Mouse (Mus musculus) heart, postnatal 14 days (tissue): ENCODE data around the gene Eif2b3. TPM values are rescaled to one million over a fixed set of nuclear protein-coding genes. Genes with fewer than 3 reads are reported as not detected.

Experiments used
- DNase-seq, 2 experiments: peaks; one replicate each; pipeline ENCODE4 v3.0.0; 2021 to 2022
- intact Hi-C: fragments of 180-260 bp; cut with DNase I; formaldehyde crosslinking; loops from one replicate; pipeline ENCODE4 v1.15.1; 2025
- total RNA-seq, 2 experiments: library from RNA; stranded (reverse); gene quantifications; 2 replicates each; pipeline ENCODE4 v1.2.3; 2021

The Eif2b3 gene
- total RNA-seq, 2 experiments from 2014 or later = 14.9 to 15.5 TPM

DNA sequence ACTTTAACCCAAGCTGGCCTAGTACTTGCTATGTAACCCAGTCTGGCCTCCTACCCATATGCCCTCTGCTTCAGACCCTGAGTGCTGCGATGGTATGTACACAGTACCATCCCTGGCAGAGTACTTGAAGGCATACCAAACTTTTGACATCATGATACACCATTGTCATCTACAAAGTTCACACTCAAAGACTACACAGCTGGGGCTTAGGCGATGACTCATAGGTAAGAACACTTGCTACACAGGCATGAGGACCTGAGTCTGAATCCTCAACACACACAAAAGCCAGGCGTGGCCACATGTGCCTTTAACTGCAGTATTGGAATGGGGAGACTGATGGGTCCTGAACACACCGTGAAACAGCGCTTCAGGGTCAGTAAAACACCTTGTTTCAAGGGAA lies 52.0 kb downstream of the Eif2b3 start:
- intact Hi-C loops = no loop called here
- no peak for DNase-seq

DNA sequence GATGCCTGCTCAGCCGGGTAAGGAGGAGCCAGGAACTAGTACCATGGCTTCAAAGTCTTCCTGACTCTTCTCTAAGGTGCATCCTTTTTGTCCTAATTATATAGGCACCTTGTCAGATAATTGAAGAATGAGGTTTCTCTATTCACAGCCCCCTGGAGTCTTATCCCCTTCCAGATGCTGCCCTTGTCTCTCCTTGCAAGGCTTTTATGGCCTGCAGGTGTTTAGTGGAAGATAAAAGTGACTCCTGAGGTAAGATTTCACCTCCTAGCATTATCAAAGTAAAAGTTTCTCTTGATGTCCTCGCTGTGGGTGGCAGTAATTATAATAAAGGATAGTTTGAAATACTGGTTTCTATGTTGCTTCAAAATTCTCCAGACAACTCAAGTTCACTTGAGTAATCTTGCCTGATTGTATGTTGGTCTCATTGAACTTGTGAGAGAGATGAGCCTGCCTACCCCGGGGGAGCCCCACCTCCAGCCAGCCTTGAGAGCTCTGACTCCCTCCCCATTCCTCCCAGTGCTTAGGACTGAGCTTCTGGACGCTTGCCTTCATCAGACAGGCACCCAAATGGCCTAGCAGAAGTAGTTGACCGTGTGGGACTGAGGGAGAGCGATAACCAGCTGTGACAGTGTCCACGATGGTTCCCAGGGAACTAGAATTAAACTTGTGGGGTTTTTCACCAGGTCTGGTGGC lies 68.9 kb downstream of the Eif2b3 start:
- intact Hi-C loops = no loop called here
- DNase-seq = no peak

DNA sequence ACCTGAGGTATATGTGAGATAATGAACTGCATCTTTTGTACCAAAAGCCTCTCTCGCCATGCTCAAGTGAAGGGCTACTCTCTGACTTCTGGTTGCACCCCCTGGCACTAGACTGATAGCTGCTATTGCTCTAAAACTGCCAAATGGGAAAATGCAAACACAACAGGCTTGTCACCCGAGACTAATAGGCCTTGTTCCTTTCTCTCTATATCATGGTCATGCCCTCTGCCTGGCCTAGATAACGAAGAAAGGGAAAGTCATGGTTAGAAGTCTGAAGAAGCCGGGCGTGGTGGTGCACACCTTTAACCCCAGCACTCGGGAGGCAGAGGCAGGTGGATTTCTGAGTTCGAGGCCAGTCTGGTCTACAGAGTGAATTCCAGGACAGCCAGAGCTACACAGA lies 71.4 kb downstream of the Eif2b3 start:
- intact Hi-C loops = no loop called here

DNA sequence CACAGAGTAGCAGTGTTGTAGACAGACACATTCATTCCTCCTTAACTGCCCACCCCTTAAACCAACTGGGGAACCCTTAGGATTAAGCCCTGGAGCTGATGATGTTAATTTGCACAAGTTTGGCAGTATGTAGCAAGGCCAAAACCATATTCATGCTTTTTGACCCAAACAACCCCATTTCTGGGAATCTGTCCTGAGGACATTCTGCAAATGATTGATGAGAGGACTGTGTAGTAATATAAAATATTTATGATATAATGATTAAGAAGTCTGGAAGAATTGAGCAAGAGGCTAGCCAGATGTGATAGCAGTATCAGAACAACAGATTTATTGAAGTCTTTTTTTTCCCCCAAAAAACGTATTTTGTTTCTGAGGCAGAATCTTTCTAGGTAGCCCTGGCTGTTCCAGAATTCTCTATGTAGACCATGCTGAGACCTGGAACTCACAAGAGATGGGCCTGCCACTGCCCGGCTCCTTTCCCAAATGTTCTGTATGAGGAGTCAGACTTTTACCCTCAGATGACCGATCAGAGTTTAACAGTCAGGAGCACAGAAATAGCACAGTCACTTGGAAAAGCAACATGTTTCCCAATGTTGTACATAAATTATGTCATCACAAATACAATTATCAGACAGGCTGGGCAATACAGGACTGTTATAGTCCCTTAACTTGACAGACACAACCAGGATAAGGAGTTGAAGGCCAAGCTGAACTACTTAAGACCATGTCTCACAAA lies 75.6 kb downstream of the Eif2b3 start:
- intact Hi-C loops = loop anchor here (5.0 kb wide), 2 partner anchors 77 to 92 kb away; partner anchors contain the start of gene Eif2b3

More for the DNA sequence above, 71.4 kb downstream of the Eif2b3 start:
- no peak for DNase-seq

DNA sequence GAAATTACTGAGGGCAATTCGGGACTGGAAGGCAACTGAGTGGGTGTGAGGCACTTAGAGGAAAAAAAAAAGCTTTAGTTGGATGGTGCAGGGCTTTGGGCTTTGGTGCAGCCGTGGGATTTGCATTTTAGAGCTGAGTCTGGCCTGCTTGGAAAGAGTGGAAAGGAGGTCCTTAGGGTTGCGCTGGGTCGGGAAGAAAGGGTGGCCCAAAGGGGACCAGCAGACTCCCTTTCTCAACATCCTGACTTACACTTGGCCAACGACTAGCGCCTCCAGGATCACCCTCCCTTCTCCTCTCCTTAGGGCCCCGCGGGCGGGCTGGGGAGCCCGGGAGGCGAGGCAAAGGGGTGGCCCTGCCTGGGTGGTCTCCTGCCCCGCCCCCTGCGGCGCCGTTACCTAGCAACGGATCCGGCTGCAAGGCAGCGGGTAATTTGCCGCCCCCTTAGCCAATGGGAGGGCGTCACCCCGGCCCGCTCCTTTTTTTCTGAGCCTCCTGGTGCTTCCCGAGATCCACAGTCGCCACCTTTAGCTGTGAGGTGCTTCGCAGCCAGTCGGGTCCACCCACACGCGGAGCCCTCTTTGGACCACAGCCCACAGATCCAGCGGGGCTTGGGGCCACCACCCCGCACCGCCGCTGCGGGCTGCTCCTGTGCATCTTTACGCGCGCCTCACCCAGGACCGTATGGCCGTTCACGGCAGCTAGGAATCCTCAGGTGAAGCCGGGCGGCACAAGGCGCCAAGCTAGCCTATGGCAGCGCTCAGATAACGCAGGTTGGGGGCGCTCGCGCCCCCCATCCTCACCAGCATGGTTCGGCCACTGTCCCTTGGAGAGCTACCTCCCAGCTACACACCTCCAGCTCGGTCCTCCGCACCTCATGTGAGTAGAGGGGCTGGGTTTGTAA lies 76.6 kb downstream of the Eif2b3 start, which contains the start of gene Ptch2:
TSS of gene Ptch2 (plus strand) at position 525 of the 902 bp plus-strand sequence.
- intact Hi-C loops = loop anchor here (5.0 kb wide), 2 partner anchors 79 to 94 kb away; partner anchors contain the start of gene Eif2b3
- peak; percentile 84 to 90 for DNase-seq

More for the DNA sequence above, 75.6 kb downstream of the Eif2b3 start:
- no peak for DNase-seq

DNA sequence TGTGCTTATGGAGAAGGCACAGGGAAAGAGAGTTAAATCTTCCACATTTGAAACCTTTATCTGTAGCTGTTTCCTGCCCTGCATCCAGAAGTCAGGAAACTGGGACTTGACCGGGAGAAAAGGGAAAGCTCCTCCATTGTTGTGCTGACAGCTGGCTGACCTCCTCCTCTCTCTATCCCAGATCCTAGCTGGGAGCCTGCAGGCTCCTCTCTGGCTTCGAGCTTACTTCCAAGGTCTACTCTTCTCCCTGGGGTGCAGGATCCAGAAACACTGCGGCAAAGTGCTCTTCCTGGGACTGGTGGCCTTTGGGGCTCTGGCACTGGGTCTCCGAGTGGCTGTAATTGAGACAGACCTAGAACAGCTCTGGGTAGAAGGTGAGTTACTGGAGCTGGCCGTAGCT lies 77.5 kb downstream of the Eif2b3 start:
- intact Hi-C loops = loop anchor here (5.0 kb wide), 2 partner anchors 79 to 94 kb away; partner anchors contain the start of gene Eif2b3
- peak; percentile 21 to 31 for DNase-seq

DNA sequence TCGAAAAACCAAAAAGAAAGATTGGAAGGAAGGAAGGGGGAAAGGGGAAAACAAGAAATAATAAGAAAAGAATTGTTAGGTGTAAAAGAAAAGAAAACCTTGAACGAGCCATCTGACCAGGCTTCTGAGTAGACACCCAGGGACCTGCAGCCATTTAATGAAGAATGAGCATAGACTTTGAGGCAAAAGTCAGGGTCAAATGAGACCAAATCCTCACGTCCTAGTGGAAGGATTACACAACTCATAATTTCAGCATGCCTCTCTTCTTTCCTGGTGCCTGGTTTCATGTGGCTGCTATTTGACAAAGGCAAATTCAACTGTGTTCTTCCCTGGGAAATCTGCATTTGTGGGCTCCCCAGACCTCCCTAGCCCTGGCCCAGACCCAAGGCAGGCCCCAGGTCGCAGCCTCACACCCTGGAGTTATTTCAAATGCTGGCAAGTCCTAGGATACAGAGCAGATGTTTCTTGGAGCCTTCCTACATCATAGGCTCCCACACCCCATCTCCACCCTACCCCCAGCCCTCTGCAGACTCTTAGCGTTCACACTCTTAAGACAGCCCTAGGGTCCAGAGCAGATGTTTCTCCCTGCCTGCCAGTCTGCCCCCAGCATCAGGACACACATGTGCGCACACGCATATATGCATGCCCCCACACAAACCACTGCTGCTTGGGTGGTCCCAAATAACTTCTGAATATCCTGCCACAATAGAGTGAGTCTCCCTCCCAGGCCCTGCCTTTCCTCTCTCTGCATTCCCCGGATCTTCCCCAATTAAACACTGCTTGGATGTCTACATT lies 79.0 kb downstream of the Eif2b3 start:
- intact Hi-C loops = loop anchor here (5.0 kb wide), 2 partner anchors 81 to 96 kb away; partner anchors contain the start of gene Eif2b3

DNA sequence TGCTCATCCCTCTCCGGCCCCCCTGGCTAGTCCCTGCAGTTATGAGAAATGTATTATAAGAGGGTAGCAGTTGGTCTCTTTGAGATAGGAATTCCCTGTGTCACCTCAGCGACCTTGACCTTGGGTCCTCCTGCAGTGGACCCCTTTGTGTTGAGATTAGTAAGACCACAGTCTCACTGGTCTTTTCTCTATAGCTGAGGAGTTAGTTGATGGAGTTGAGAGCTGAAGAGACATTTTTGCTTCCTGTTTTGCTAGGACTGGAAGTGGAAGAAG lies 79.5 kb downstream of the Eif2b3 start:
- intact Hi-C loops = loop anchor here (5.0 kb wide), 2 partner anchors 81 to 96 kb away; partner anchors contain the start of gene Eif2b3
- no peak for DNase-seq

More for the DNA sequence above, 79.0 kb downstream of the Eif2b3 start:
- peak in 1 of 2 experiments; percentile 29 for DNase-seq

DNA sequence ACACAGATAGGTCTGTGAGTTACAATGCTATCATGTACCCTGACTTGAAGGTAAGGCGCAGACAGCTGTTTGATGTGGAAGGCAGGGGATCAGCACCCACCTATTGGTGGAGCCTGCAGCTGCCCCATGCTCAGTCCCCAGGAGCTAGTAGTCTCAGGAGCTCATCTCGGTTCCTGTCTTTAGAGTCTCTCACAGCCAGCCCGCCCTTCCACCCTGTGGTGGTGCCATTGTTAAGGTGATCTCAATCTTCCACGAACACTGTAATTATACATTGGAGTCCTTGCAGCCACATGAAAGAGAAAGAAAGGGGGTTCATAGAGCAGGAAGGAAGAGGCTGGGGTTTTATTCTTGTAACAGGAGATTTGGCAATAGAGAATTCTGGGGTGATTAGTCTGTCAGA lies 80.8 kb downstream of the Eif2b3 start:
- intact Hi-C loops = loop anchor here (2.0 kb wide), 1 partner anchor 21 kb away; no protein-coding TSS in a partner anchor
- no peak for DNase-seq

DNA sequence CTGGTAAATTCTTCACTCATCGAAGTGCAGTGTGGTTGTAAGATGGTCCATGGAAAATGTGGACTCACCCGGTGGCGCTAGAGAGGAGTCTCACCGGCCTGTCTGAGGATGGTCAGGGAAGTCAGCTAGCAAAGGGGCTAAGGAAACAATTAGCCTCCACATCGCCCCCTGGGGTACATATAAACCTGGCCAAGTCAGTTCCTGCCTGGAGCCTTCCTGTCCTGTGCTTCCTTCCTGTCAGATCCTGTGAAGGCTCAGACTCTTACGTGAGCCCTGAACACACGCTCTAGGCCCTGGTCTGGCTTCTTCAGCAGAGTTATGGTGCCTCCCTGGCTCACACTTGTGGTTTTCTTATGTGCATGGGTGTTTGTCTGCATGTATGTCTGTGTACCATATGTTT lies 82.0 kb downstream of the Eif2b3 start:
- DNase-seq = peak; percentile 49 to 64
- intact Hi-C loops = loop anchor here (2.0 kb wide), 1 partner anchor 20 kb away; no protein-coding TSS in a partner anchor

DNA sequence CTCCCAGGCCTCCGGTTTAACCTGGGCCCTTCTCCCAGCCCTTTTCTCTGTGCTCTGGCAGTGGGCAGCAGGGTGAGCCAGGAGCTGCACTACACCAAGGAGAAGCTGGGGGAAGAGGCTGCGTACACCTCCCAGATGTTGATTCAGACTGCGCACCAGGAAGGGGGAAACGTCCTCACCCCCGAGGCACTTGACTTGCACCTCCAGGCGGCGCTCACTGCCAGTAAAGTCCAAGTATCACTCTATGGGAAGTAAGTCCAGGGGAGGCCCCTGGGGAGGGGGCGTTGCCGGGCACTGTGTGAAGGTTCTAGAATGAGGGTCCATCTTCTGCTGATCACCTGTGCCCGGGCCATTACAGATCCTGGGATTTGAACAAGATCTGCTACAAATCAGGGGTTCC lies 85.5 kb downstream of the Eif2b3 start:
- no peak for DNase-seq
- intact Hi-C loops = no loop called here

DNA sequence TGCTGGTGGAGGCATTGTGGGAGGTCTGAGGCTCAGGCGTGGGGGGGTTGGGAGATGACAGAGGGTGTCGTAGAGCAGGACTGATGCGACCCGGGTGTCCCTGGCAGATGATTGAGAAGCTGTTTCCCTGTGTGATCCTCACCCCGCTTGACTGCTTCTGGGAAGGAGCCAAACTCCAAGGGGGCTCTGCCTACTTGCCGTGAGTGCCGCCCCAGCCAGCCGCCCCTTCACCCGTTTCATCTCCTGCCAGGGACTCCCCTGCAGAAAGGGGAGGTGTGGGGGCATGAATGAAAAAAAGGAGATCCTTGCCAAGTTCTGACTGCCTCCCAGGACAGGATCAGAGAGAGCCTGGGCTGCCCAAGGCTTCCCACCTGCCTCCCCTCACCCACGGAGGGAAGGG lies 85.9 kb downstream of the Eif2b3 start:
- intact Hi-C loops = no loop called here
- DNase-seq = no peak

DNA sequence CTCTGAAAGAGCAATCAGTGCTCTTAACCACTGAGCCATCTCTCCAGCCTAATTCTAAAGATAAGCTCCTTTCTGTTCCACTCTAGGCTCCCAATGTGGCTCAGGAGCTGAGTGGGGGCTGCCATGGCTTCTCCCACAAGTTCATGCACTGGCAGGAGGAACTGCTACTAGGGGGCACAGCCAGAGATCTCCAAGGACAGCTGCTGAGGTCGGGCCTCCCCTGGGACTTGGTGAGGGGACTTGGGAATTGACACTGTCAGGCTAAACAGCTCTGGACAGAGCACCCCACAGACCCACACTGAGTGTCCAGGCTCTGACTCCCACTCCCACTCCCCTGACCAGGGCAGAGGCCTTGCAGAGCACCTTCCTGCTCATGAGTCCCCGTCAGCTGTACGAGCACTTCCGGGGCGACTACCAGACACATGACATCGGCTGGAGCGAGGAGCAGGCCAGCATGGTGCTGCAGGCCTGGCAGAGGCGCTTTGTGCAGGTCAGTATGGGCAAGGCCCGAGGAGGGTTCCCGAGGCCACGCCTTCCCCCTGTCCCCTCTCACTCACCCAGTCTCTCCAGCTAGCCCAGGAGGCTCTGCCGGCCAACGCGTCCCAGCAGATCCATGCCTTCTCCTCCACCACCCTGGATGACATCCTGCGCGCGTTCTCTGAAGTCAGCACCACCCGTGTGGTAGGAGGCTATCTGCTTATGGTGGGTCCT lies 88.8 kb downstream of the Eif2b3 start:
- intact Hi-C loops = no loop called here
- DNase-seq = no peak

DNA sequence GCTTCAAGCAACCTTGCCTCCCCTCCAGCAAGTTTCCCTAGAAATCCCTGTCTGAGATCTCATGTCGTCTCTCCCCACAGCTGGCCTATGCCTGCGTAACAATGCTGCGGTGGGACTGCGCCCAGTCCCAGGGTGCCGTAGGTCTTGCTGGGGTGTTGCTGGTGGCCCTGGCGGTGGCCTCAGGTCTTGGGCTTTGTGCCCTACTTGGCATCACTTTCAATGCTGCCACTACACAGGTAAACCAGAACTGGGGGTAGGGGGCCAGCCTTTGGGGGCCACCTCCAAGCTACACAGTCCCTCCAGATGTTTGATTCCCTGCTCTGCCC lies 89.3 kb downstream of the Eif2b3 start:
- intact Hi-C loops = no loop called here
- DNase-seq = no peak

DNA sequence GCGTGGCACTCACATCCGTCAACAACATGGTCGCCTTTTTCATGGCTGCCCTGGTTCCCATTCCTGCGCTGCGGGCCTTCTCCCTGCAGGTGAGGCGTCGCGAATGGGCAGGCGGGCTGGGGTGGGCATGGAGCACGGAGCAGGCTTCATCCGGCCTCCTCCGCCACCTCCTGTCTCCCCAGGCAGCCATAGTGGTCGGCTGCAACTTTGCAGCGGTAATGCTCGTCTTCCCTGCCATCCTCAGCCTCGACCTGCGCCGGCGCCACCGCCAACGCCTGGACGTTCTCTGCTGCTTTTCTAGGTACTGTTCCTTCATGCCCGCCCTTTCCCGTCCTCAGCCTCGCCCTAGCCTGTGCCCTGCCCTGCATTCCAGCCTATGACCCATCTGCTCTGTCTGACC lies 90.1 kb downstream of the Eif2b3 start:
- intact Hi-C loops = no loop called here
- no peak for DNase-seq

DNA sequence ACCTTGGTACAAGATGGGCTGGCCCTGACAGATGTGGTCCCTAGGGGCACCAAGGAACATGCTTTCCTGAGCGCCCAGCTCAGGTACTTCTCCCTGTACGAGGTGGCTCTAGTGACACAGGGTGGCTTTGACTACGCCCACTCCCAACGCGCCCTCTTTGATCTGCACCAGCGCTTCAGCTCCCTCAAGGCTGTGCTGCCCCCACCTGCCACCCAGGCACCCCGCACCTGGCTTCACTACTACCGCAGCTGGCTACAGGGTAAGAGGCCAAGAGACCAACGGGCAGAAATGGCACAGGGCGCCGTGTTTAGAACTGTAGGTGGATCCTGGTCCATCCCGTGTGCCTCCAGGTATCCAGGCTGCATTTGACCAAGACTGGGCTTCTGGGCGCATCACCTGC lies 91.0 kb downstream of the Eif2b3 start:
- no peak for DNase-seq
- intact Hi-C loops = no loop called here

DNA sequence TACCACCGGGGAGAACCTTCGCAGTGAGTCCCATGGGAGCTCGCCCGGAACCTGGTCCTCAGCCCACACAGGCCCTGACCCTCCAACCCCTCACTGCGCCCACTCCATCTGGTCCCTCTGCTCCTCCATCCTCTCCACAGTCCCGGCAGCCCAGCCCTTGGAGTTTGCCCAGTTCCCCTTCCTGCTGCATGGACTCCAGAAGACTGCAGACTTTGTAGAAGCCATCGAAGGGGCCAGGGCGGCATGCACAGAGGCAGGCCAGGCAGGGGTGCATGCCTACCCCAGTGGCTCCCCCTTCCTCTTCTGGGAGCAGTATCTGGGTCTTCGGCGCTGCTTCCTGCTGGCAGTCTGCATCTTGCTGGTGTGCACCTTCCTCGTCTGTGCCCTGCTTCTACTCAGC lies 91.8 kb downstream of the Eif2b3 start:
- intact Hi-C loops = no loop called here
- DNase-seq = no peak

DNA sequence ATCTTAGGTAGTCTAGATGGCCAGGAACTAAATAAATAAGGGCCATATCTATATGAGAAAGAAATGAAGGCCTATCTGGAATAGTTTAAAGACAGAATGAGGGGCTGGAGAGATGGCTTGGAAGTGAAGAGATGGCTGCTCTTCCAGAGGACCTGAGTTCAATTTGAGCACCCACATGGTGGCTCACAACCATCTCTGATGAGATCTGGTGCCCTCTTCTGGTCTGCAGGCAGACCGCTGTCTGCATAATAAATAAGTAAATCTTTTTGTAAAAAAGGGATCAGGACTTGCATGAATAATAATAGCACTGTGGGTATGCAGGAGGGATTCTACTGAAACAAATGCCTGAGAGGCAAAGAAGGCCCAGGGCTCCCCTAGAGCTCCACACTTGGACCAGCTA lies 94.0 kb downstream of the Eif2b3 start:
- intact Hi-C loops = no loop called here

DNA sequence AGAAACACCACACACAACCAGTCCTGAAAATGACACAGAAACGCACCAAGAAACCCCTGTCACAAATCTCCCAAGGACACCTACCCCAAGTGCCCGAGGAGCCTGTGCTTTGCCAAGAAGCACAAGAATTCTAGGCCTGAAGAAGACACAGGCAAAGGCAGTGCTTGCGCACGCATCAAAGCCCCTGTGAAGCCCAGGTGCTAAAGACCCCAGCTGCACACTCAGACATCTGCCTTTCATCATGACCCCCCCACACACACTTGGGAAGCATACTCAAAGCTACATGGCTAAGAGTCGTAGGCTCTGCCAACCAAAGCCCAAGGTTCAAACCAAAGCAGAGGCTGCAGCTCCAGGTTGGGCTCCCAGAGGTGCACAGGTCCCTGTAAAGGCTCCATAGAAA lies 96.4 kb downstream of the Eif2b3 start:
- intact Hi-C loops = no loop called here
- DNase-seq = no peak

More for the DNA sequence above, 94.0 kb downstream of the Eif2b3 start:
- DNase-seq = no peak
